Mouse (Mus musculus) heart, postnatal 25 days (tissue): ENCODE results near the gene Clp1. TPM values are rescaled to one million over a fixed set of nuclear protein-coding genes. Genes with fewer than 3 reads are reported as not detected.

Experiments
- DNase-seq: peaks from one replicate; pipeline ENCODE4 v3.0.0; 2022; ENCODE audit warnings: low spot score
- intact Hi-C: fragments of 180-260 bp; cut with DNase I; formaldehyde crosslinking; loops from one replicate; pipeline ENCODE4 v1.15.1; 2025
- total RNA-seq, 2 experiments: library from RNA; stranded (reverse); gene quantifications; 2 replicates each; pipeline ENCODE4 v1.2.3; 2021

The Clp1 gene
- 1 to 10 TPM; 4.9 TPM for total RNA-seq

- intact Hi-C loops, result no loop called here
- DNase-seq, result peak; percentile 93
Observed at GRCm38 (mm10) chr2:84727172-84727858, at the start of gene Clp1. Gene Clp1, minus strand, starts transcription at chr2:84727350.

- DNase-seq, result no peak
- intact Hi-C loops, result no loop called here
Observed at GRCm38 (mm10) chr2:84775665-84776064, 48.5 kb upstream of the Clp1 start.

- intact Hi-C loops, result no loop called here
- DNase-seq, result no peak
Observed at GRCm38 (mm10) chr2:84775241-84775640, 48.1 kb upstream of the Clp1 start, which contains the start of gene Serping1. Gene Serping1, minus strand, starts transcription at chr2:84775444.

- DNase-seq, result peak; percentile 85
- intact Hi-C loops, result no loop called here
Observed at GRCm38 (mm10) chr2:84774751-84775150, 47.6 kb upstream of the Clp1 start.

- no peak for DNase-seq
- intact Hi-C loops, result no loop called here
Observed at GRCm38 (mm10) chr2:84773195-84773594, 46.0 kb upstream of the Clp1 start.

- DNase-seq, result no peak
- intact Hi-C loops, result no loop called here
Observed at GRCm38 (mm10) chr2:84772454-84772853, 45.3 kb upstream of the Clp1 start.

GRCm38 (mm10) chr2:84770501-84770900 is 43.4 kb upstream of the Clp1 start:
- intact Hi-C loops, result no loop called here
- peak; percentile 49 for DNase-seq

- DNase-seq, result no peak
- intact Hi-C loops, result loop anchor here (5.0 kb wide), 1 partner anchor 34 kb away; the partner anchor contains the start of gene Ube2l6
Observed at GRCm38 (mm10) chr2:84762818-84763217, 35.7 kb upstream of the Clp1 start.

- no peak for DNase-seq
- intact Hi-C loops, result loop anchor here (5.0 kb wide), 1 partner anchor 35 kb away; the partner anchor contains the start of gene Ube2l6
Observed at GRCm38 (mm10) chr2:84762295-84762694, 35.1 kb upstream of the Clp1 start.

- intact Hi-C loops, result loop anchor here (5.0 kb wide), 1 partner anchor 35 kb away; the partner anchor contains the start of gene Ube2l6
- DNase-seq, result no peak
Observed at GRCm38 (mm10) chr2:84761840-84762239, 34.7 kb upstream of the Clp1 start.

GRCm38 (mm10) chr2:84761309-84761708 is 34.2 kb upstream of the Clp1 start:
- no peak for DNase-seq
- intact Hi-C loops, result loop anchor here (5.0 kb wide), 1 partner anchor 36 kb away; the partner anchor contains the start of gene Ube2l6

GRCm38 (mm10) chr2:84760777-84761176 is 33.6 kb upstream of the Clp1 start:
- no peak for DNase-seq
- intact Hi-C loops, result loop anchor here (5.0 kb wide), 1 partner anchor 37 kb away; the partner anchor contains the start of gene Ube2l6

- DNase-seq, result no peak
- intact Hi-C loops, result no loop called here
Observed at GRCm38 (mm10) chr2:84758542-84759127, 31.5 kb upstream of the Clp1 start.

- no peak for DNase-seq
- intact Hi-C loops, result loop anchor here (2.0 kb wide), 1 partner anchor 16 kb away; no protein-coding TSS in a partner anchor
Observed at GRCm38 (mm10) chr2:84757026-84757682, 30.0 kb upstream of the Clp1 start.

- no peak for DNase-seq
- intact Hi-C loops, result loop anchor here (2.0 kb wide), 1 partner anchor 15 kb away; no protein-coding TSS in a partner anchor
Observed at GRCm38 (mm10) chr2:84756245-84756644, 29.1 kb upstream of the Clp1 start.

- DNase-seq, result no peak
Observed at GRCm38 (mm10) chr2:84750115-84750514, 23.0 kb upstream of the Clp1 start.

GRCm38 (mm10) chr2:84744126-84744525 is 17.0 kb upstream of the Clp1 start:
- intact Hi-C loops, result loop anchor here (5.0 kb wide), 1 partner anchor 53 kb away; the partner anchor contains the start of gene Ube2l6

More at GRCm38 (mm10) chr2:84750115-84750514, 23.0 kb upstream of the Clp1 start:
- intact Hi-C loops, result no loop called here

GRCm38 (mm10) chr2:84743561-84743960 is 16.4 kb upstream of the Clp1 start, which contains the start of gene Gm19426:
Gene Gm19426, minus strand, starts transcription at chr2:84743655.
- intact Hi-C loops, result loop anchor here (5.0 kb wide), 1 partner anchor 54 kb away; the partner anchor contains the start of gene Ube2l6
- peak; percentile 62 for DNase-seq

More at GRCm38 (mm10) chr2:84744126-84744525, 17.0 kb upstream of the Clp1 start:
- no peak for DNase-seq

GRCm38 (mm10) chr2:84742451-84743283 is 15.5 kb upstream of the Clp1 start:
- intact Hi-C loops, result loop anchor here (5.0 kb wide), 1 partner anchor 55 kb away; the partner anchor contains the start of gene Ube2l6
- no peak for DNase-seq
